Mouse (Mus musculus) telencephalon, adult 2 months (tissue): ENCODE results near the gene Cdk11b.
"Not testable (repeated sequence)": the region's sequence is repeated elsewhere in the genome, so short reads cannot be mapped to it uniquely, and the experiment has no call there.

Experiments used
- DNase-seq: peaks from one replicate; pipeline ENCODE4 v3.0.0-alpha.2; 2011; ENCODE audit warnings: low read depth, low spot score

Gene Cdk11b

DNA sequence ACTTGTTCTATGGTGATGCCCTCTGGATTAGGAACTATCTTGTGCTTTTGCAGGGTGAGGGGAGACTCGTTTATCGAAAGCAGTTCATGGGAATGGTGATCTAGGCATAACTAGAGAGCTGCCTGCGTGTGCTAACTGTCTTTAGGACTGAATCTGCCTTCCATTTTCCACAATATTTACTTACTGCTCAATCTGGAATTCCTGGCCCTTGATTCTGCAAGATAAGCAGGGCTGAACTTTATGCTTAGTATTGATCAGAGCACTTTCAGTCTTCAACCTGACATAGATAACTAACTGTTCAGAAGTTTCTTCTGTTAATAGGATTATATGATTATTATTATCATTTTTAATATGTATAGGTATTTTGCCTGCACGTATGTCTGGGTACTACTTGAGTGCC is 19.5 kb upstream of the Cdk11b start:
- no peak for DNase-seq

DNA sequence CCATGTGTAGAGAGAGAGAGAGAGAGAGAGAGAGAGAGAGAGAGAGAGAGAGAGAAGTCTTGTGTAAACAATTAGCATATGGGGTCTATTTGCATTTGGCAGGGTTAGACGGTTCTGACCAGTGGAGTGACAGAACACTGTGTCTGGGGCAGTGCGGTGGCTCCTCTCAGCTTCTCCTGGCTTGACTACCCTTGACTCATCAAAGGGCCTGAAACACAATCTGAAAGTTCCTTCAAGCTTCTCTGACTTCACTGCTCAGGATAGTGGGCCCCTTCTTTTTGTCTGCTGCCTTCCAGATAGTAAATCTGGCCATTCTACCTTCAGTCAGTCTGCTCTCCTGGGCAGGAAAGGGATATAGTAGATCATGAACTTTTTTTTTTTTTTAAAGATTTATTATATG is 17.8 kb upstream of the Cdk11b start:
- DNase-seq = no peak

DNA sequence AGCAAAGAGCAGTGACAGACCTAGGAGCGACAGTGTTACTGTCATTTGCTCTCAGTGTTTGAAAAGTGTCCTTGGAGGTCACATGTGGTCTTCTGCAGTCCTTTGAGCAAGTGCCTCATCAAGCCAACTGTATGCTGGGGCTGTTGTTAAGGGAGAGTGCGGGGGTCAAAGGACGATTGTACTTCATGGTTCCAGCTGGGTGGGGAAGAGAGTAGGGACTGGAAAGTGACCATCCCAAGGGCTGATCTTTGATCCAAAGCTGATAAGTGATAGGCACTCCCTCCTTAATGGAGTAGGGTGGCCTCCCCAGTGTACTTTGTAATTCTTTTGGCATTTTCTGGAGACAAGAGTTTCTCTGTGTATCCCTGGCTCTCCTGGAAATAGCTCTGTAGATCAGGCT is 12.8 kb upstream of the Cdk11b start:
- DNase-seq = no peak

DNA sequence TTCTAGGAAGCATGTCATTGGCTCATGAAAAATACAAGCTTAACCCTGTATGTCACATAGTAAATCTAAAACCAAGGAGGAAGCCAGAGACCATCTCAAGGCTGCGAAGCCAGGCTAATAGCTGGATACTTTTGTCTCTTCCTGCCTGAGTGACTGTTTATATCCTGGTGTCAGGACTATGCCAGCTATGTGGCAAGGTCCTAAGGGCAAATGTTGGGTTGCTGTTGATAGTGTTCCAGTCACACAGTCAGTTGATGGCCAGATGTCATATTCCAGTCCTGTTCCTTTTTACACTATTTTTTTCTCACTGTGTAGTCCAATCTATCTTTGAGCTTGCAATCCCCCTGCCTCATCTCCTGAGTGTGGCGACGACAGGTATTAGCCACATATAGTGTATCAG is 11.4 kb upstream of the Cdk11b start:
- no peak for DNase-seq

DNA sequence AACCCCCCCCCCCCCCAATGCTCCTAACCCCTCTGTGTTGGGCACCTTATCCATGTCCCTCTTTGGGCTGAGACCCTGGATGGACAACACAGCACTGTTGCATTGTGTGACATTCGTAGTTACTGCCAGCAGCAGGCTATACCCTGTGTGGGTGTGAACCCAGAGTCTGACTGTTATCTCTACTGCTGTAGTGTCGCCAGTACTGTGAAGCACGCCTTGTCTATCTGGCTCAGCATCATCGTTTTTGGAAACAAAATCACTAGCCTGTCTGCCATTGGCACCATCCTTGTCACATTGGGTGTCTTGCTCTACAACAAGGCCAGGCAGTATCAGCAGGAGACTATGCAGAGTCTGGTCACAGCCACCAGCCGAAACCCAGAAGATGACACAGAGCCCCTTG is 6.3 kb upstream of the Cdk11b start:
- no peak for DNase-seq

DNA sequence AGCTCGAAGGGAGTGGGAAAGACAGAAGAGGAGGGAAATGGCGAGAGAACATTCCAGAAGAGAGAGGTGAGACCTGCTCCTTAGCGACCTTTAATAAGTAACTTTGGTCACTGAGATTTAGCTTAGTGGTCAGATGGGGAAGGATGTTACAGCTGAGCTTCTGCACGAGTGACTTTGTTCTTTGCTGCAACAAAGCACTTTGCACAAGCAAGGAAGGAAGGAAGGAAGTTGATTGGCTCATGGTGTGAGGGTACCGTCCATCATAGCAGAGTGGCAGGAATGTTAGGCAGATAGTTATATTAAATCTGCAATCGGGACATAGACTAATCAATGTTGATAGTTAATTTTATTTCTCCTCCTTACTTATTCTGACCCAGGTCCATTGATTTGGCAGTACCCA is 5.6 kb downstream of the Cdk11b start:
- no peak for DNase-seq

DNA sequence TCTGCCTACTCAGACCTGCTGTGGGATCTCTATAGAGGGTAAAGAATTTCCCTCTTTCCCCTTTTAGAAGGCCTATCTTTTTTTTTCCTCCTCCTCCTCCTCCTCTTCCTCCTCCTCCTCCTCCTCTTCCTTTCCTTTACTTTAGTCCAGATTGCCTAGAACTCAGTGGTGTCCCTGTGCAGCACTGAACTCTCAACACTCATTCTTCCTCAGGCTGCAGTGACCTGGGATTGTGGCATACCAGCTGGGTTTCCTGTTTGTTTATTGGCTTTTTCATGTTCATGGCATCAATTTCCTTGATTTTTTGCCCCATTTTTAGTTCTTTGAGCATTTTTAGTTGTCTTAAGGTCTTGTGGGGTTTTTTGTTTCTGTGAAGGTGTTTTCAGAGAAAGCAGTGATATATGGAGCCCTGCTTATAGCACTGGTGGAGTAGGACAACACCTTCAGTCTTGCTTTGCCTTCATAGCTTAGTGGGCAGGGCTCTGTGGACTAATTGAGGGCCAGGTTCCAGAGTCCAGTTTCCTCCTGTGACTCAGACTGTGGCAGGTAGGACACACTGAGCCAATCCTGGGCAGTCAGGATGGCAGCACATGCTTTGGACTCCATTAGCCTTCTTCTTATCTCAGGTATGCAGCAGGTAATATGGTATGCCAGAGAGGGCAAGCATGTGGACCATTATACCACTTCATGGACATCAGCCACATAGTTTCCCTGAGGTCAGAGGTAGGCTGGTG is 11.3 kb downstream of the Cdk11b start:
- no peak for DNase-seq

DNA sequence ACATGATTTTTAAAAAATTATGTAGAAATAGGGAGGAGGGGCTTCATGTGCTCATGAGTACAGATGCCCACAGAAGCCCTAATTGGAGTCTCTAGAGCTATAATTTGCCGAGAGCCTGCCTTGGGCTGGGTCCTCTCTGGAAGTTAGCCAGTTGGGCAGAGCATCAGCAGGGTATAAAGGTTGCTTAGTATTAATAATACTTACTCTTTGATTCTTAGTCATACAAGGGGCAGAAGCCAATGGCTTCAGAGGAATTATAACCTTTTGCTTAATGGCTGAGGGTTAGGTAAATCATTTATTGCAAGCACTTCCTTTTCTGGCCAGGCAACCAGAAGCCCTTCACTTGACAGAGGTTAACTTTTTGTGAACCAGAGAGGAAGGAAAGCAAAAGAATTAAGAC is 18.9 kb downstream of the Cdk11b start:
- DNase-seq = no peak

DNA sequence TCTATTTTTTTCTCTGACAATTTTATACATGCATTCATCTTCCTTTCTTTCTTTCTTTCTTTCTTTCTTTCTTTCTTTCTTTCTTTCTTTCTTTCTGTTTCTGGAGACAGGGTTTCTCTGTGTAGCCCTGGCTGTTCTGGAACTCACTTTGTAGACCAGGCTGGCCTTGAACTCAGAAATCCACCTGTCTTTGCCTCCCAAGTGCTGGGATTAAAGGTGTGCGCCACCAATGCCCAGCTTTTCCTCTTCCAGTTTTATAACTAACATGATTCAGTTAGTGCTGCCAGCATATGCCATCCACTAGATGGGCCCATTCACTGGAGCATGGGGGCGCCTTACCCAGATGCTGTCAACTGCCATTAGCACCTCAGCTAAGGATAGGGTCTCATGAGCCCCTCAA is 20.7 kb downstream of the Cdk11b start, which contains the start of gene Gm10563:
TSS of gene Gm10563 (minus strand) at position 101 of the 400 bp plus-strand sequence.
- DNase-seq = not testable (repeated sequence)

DNA sequence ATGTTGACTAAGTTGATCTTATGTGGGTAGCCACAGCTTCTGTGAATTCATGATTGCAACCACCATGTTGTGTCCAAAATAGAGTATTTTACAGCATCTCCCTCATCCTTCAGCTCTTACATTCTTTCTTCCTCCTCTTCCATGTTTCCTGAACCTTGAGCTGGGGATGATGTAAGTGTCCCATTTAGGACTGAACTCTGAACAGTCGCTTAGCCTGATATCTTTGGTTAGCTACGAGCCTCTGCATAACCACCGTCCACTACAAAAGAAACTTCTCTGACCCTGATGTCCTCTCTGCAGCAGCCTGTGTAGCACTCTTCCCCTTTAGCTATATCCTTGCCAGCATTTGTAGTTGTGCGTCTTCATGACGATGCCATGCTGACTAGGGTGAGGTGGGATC is 21.1 kb downstream of the Cdk11b start:
- no peak for DNase-seq

DNA sequence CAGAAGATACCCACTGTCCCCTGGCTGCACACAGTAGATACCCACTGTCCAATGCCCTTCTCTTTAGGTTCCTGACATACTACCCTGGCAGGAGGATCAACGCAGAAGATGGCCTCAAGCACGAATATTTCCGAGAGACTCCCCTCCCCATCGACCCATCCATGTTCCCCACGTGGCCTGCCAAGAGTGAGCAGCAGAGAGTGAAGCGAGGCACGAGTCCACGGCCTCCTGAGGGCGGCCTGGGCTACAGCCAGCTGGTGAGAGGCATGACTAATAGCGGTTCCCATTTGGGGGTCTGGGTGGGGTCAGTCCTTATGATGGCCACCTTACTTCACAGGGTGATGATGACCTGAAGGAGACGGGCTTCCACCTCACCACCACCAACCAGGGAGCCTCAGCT is 24.7 kb downstream of the Cdk11b start:
- DNase-seq = no peak

DNA sequence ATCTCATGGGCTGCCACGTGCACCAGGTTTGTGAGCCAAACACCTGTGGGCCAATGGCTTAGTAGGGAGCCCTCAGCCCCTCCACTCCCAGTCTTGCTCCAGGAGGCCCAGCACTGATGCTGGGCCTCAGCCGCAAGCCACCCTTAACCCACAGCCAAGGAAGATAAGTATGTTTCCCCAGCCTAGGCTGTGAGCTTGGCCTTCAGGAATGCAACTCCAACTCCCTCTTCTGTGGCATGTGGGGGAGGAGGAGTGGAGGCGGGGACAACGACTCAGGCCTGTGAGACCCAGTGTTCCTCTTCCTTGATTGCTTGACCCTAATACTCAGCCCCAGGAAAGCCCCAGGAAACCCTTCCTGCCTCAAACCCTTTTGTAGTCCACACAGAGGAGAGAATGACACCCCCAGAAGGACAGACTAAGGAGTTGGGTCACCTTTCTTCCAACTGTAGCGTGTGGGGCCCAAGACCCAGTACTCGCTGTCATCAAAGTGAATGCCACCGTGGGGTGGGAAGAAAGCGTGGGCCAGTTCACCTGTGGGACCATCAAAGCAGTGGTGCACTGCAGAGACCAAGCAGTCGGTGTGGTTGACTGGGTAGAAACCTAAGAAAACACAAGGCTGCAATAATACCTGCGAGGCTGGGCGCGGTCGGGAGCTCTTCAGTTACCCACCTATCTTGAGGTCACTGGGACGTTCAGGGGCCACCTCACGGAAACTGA is 27.1 kb downstream of the Cdk11b start:
- DNase-seq = no peak

DNA sequence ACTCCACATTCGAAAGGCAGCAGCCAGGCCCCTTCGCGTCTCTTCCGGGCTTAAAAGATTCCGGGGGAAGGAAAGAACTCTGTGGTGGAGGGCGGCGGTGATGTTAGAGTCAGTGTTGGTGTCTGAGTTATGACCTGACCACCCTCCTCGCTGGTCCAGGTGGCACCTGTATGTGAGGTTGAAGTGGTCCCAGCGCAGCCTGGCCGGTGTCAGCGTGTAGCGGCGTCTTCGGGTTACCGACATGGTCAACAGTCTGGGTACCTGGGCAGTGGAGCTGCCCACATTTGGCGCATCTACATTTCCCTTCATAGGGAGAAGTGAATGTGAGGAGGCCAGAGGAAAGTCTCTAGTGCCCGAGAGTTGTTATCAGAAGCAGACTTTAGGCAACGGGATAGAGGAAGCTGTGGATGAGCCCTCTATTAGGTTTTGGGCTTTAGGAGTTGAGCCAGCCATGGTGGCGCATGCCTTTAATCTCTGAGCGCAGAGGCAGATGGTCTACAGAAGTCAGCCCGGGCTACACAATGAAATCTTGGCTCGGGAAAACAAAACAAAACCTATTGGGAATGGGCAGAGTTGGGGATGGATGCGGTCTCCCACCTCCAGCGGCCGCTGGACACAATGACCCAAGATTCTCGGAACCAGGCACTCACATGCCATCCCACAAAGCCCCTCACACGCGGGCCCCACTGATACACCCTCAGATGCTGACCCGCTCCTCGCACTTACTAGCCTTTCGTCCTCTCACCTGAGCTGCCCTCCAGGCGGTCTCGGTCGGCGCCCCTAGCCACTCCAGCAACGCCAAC is 27.8 kb downstream of the Cdk11b start:
- DNase-seq = no peak

DNA sequence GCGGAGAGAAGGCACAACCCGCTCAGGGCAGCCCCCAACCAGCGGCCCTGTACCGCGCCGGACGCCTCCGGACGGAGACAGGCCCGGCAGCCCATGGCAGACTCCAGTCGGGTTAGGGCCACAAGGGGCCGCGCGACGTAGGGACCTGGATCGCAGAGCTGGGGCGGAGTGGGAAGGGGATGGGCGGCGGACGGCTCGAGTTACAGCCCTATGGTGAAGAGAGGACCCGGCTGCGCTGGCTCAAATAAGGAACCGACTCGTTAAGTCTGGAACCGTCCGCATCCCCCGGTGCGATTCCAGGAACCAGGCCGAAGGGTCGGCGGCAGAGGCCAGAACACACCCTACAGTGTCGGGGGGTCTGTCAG is 28.4 kb downstream of the Cdk11b start, which contains the start of gene Mmp23:
TSS of gene Mmp23 (minus strand) at position 299 of the 365 bp plus-strand sequence.
- no peak for DNase-seq

DNA sequence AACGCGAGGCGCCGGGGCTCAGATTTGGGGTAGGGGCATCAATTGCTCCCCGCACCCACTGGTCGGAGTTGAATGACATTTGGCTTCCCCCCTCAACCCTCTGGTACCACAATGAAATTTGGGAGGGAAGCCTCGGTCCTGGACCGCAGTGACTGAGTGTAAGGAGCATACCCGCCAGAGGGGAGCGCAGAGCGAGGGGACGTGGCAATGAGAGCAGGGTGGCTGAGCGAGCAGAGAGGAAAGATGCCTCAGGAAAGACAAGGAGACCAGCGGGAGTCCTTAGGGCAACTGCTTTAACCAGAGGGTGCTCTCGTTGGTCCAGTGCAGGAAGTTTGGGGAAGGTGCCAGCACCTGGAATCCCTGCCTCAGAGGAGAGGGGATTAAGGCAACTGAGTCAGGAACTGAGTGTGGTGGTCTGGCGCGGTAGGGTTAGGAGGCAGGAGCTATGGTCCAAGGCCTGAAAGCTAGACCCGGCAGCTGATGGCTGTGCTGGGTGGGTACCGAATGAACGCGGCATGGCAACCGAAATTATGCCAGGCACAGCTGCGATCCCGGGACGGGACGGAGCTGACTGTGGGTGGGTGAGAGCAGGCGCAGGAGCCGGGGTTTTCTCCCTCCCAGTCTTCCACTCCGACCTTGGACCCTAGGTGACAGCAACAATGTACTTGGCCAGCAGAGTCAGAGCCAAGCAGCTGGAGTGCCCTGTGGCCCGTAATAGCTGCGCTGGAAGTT is 29.0 kb downstream of the Cdk11b start:
- no peak for DNase-seq

DNA sequence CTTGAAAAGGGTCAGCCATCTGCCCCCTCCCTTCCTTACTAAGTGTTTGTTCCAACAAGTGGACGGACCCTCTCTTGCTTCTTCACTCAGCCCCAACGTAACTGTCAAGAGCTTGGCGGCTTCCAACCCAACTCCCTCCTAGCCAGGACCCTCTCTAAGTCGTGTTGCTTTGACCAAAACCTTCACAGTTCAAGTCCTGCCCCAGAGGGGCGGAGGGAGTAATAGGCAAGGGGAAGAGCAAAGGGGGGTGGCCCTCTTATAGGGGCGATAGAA is 29.5 kb downstream of the Cdk11b start:
- DNase-seq = no peak

DNA sequence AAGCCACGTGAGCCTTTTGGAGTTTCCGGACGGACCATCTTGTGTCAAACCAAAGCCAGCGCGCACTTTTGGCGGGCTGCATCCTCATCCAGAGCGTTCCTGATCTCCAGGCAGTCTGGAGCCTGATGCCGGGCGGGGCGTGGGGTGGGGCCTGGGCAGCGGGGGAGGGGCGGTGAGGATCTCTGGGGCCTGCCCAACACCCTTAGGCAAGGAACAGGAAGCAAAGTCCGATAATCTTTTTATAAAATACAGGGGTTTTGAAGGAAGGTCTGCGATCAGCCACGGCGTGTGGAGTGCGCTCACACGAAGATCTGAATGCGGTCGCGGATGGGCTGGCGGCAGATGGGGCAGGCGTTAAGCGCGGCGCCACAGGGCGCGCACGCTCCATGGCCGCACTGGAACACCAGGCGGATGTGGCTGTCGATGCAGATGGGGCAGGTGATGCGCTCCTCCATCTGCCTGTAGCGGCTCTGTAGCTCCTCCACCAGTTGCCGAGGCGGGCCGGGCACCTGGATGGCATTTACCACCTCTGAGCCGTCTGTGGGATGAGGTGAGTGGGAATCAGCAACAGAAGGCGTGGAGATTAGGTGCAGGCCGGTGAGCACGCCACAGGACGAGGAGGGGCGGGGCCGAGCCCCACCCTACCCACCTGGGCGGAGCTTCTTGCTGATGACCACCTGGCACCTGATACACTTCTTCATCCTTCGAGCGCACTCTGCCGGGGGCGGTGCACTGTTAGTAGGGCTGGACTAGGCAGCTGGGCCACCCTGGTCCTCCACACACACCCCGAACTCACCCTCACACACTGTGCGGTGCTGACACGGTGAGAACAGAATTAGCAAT is 30.0 kb downstream of the Cdk11b start:
- DNase-seq = no peak

DNA sequence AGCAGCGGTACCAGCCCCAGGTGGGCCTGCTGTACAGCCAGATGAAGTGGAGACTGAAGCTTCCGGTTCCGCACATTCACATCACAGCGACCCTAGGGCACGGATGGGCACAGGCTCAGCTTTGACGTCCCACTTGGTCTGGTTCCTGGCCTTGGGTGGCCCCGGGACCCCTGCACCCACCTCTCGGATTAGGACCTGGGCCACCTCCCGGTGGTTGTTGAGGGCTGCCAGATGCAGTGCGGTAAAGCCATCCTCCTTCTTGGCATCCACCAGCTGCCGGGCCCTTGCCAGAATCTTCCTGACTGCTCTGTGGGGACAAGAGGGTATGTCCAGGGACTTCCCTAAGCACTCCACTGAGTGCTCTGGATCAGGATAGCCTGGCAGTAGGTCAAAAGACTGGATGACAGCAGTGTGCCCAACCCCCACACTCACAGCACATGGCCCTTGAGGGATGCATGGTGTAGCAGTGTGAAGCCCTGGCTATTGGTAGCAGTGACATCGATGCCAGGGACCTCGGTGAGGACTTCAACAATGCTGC is 31.6 kb downstream of the Cdk11b start:
- no peak for DNase-seq

DNA sequence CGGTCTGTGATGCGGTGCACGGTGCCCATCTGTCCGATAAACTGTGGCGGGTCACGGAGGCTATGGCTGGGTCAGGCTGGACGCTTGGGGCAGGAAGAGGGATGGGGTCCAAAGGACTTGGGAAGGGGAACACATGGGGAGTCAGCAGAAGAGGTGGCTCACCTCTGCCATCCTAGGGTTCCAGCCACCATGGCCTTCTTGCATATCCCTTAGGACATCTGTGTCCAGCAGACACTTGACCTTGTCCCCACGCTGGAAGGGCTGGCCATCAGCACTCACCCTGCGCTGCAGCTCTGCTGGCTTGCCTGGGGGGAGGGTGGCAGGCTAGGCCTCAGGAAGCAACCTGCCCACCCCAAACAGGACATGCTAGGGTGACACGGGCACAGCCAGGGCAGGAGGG is 34.3 kb downstream of the Cdk11b start:
- DNase-seq = no peak

DNA sequence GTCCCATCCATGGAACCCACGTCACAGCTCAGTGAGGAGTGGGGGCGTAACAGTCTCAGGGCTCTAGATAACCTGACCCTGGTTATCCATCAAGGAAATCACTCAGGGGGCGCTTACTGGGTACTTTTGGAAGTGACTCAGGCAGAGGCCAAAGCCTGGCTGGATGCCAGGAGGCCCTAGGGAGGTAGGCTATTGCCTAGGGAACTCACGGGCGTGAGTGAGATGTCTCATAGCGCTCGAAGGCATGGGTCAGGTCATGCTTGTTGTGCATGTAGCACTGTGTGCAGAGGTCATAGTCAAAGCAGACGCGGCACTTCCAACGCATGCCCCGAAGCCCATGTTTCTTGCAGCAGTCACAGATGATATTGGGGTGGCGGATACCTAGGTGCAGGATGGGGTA is 36.0 kb downstream of the Cdk11b start:
- no peak for DNase-seq

DNA sequence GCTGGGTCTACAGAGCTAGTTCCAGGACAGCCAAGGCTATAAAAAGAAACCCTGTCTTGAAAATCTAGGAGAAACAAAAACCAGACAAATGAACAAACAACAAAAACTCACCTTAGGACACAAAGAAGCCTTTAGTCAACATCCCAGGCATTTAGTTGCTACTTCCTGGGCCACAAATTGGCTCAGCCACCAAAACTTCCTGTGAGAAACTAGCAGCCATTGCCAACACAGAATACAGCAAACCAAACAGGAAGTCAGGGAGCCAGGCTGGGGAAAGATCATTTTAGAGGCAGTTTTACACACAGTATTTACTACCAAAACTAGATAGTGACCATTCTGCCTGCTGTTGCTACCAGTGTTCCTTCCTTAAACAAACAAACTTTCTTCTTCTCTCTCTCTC is 42.2 kb downstream of the Cdk11b start:
- no peak for DNase-seq
